Mouse (Mus musculus) heart, adult 2 months (tissue): ENCODE measurements around the gene Srcin1.

Source experiments
- CTCF ChIP-seq: fragments of 200-600 bp; IDR thresholded peaks from 2 replicates; pipeline ENCODE4 v1.8.1; 2022; ENCODE audit warnings: antibody characterized with exemption, mild to moderate bottlenecking, moderate library complexity
- EP300 ChIP-seq: fragments of 200-500 bp; IDR thresholded peaks from 2 replicates; pipeline ENCODE4 v1.6.1; 2011; ENCODE audit warnings: low read depth, low read length, control low read depth; ENCODE audit not compliant: insufficient read depth

- TF ChIP-seq CTCF (no peak), EP300 (no peak)
These were observed 39.3 kb upstream of the Srcin1 start for GRCm38 (mm10) chr11:97615276-97615675.
